Mouse (Mus musculus): Measurements from ENCODE around the gene Abcb6. TPM values are rescaled to one million over a fixed set of nuclear protein-coding genes. Genes with fewer than 3 reads are reported as not detected.
A peak's percentile ranks its signal among the peaks of the same experiment; 100 is the strongest.

Gene Abcb6
- total RNA-seq, 1 experiment: 41.0 TPM

GRCm38 (mm10) chr1:75187914-75188483, 7.8 kb upstream of the Abcb6 start:
- Histone ChIP-seq H3K4me3 (ENCODE audit: insufficient read depth in 1 of 2, low read depth in 1 of 2, low read length in 2 of 2, poor library complexity in 1 of 2, severe bottlenecking in 1 of 2) (no peak overlapping the region), H3K9me3 (ENCODE audit: control insufficient read depth, insufficient read depth, low read depth, low read length) (no peaks in the 10 kb centered on the region), H3K27ac (ENCODE audit: insufficient read depth, low read depth, low read length, poor library complexity, severe bottlenecking) (no peak overlapping the region), H3K4me1 (ENCODE audit: control insufficient read depth in 2 of 2, insufficient read depth in 2 of 2, low read length in 2 of 2, poor library complexity in 1 of 2) (peaks cover 2 to 3% of the 10 kb centered on the region in 2 experiments; a peak in 1 of 4 replicates), H3K36me3 (ENCODE audit: control insufficient read depth, insufficient read depth, low read length, poor library complexity, severe bottlenecking) (peaks cover 3% of the 10 kb centered on the region; the same call in 1 of the 2 replicates), H3K9ac (ENCODE audit: insufficient read depth, low read depth, low read length, poor library complexity, severe bottlenecking) (no peak overlapping the region)
- in situ Hi-C loops (cut with MboI; ENCODE audit: low sequenced_read_pairs in 2 of 2, unreplicated experiment in 2 of 2): no loop called here
- TF ChIP-seq ZC3H11A (IDR thresholded peaks at IDR 0.05; ENCODE audit: borderline replicate concordance, low read depth, low read length): no peak
- no peak for TF ChIP-seq ZNF384 (IDR thresholded peaks at IDR 0.05; ENCODE audit: low read depth, low read length)
- TF ChIP-seq MAFK (IDR thresholded peaks at IDR 0.05; ENCODE audit: insufficient read depth, low read depth, low read length): no peak
- no peak for TF ChIP-seq CHD2 (IDR thresholded peaks at IDR 0.05; ENCODE audit: low read depth, low read length)
- no peak for TF ChIP-seq HCFC1 (IDR thresholded peaks at IDR 0.05; ENCODE audit: borderline replicate concordance, insufficient read depth, low read length)
- DNase-seq (ENCODE audit: low read depth, low spot score): no peak

DNA sequence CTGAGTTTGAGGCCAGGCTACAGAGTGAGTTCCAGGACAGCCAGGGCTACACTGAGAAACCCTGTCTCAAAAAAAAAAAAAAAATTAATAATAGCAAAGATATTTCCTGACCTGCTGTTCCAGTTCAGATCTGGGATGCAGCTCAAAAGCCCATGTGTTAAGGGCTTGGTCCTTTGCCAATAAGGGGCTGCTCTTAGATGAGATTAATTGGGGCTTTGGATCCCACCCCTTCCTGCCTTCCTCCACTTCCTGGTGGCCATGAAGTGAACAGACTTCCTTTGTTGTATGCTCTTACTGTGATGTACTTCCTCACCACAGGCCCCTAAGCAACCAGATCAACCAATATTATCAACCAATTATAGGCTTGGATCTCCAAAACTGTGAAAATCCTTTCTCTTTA, 6.9 kb upstream of the Abcb6 start:
- Histone ChIP-seq H3K27ac (ENCODE audit: insufficient read depth, low read depth, low read length, poor library complexity, severe bottlenecking) (no peak overlapping the region), H3K36me3 (ENCODE audit: control insufficient read depth, insufficient read depth, low read length, poor library complexity, severe bottlenecking) (peaks cover 3% of the 10 kb centered on the region; the same call in 1 of the 2 replicates), H3K4me3 (ENCODE audit: insufficient read depth in 1 of 2, low read depth in 1 of 2, low read length in 2 of 2, poor library complexity in 1 of 2, severe bottlenecking in 1 of 2) (no peak overlapping the region), H3K4me1 (ENCODE audit: control insufficient read depth in 2 of 2, insufficient read depth in 2 of 2, low read length in 2 of 2, poor library complexity in 1 of 2) (0 out of 4 replicates have a peak, but pooled peaks cover 0 to 2% of the 10 kb centered on the region in 2 experiments), H3K9me3 (ENCODE audit: control insufficient read depth, insufficient read depth, low read depth, low read length) (no peaks in the 10 kb centered on the region), H3K9ac (ENCODE audit: insufficient read depth, low read depth, low read length, poor library complexity, severe bottlenecking) (no peak overlapping the region)
- in situ Hi-C loops (cut with MboI; ENCODE audit: low sequenced_read_pairs in 2 of 2, unreplicated experiment in 2 of 2): no loop called here
- no peak for DNase-seq (ENCODE audit: low read depth, low spot score)
- TF ChIP-seq CHD2 (IDR thresholded peaks at IDR 0.05; ENCODE audit: low read depth, low read length): no peak
- no peak for TF ChIP-seq ZC3H11A (IDR thresholded peaks at IDR 0.05; ENCODE audit: borderline replicate concordance, low read depth, low read length)
- TF ChIP-seq HCFC1 (IDR thresholded peaks at IDR 0.05; ENCODE audit: borderline replicate concordance, insufficient read depth, low read length): no peak
- no peak for TF ChIP-seq MAFK (IDR thresholded peaks at IDR 0.05; ENCODE audit: insufficient read depth, low read depth, low read length)

DNA sequence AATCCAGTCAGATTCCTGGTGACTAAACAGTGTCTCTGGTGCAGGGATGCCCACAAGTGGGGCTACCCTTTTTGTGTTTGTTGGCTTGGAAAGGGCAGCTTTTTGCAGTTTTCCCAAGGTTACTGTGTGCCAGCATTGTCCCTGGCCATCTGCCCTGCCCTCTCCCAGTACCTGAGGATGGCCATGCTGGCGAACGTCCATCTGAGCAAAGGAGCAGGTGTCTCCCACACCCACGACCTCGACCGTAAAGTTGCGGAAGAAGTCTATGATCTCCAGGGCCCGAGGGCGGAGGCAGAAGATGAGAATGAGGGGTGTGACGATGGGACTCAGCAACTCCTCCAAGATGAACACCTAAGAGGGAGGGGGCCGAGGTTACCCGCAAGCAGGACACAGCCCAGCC, 5.3 kb upstream of the Abcb6 start:
- in situ Hi-C loops (cut with MboI; ENCODE audit: low sequenced_read_pairs in 2 of 2, unreplicated experiment in 2 of 2): no loop called here
- no peaks in the 10 kb centered on the region for H3K9me3 ChIP-seq (ENCODE audit: control insufficient read depth, insufficient read depth, low read depth, low read length)
- H3K4me1 ChIP-seq (ENCODE audit: control insufficient read depth in 2 of 2, insufficient read depth in 2 of 2, low read length in 2 of 2, poor library complexity in 1 of 2): peaks cover 2 to 4% of the 10 kb centered on the region in 2 experiments; a peak in 2 of 4 replicates
- no peak overlapping the region for H3K27ac ChIP-seq (ENCODE audit: insufficient read depth, low read depth, low read length, poor library complexity, severe bottlenecking)
- H3K36me3 ChIP-seq (ENCODE audit: control insufficient read depth, insufficient read depth, low read length, poor library complexity, severe bottlenecking): peaks cover 3% of the 10 kb centered on the region; the same call in 1 of the 2 replicates
- no peak overlapping the region for H3K9ac ChIP-seq (ENCODE audit: insufficient read depth, low read depth, low read length, poor library complexity, severe bottlenecking)
- H3K4me3 ChIP-seq (ENCODE audit: insufficient read depth in 1 of 2, low read depth in 1 of 2, low read length in 2 of 2, poor library complexity in 1 of 2, severe bottlenecking in 1 of 2): peak overlapping the region in 1 of 2 experiments; percentile 6; a peak in 2 of 4 replicates
- no peak for TF ChIP-seq MAFK (IDR thresholded peaks at IDR 0.05; ENCODE audit: insufficient read depth, low read depth, low read length)
- TF ChIP-seq ZC3H11A (IDR thresholded peaks at IDR 0.05; ENCODE audit: borderline replicate concordance, low read depth, low read length): no peak
- TF ChIP-seq CHD2 (IDR thresholded peaks at IDR 0.05; ENCODE audit: low read depth, low read length): no peak
- no peak for TF ChIP-seq ZNF384 (IDR thresholded peaks at IDR 0.05; ENCODE audit: low read depth, low read length)
- no peak for TF ChIP-seq HCFC1 (IDR thresholded peaks at IDR 0.05; ENCODE audit: borderline replicate concordance, insufficient read depth, low read length)
- DNase-seq (ENCODE audit: low read depth, low spot score): no peak

- Histone ChIP-seq H3K9ac (ENCODE audit: insufficient read depth, low read depth, low read length, poor library complexity, severe bottlenecking) (no peak overlapping the region), H3K36me3 (ENCODE audit: control insufficient read depth, insufficient read depth, low read length, poor library complexity, severe bottlenecking) (peaks cover 3% of the 10 kb centered on the region; the same call in 1 of the 2 replicates)
Observed at GRCm38 (mm10) chr1:75182160-75182559, 2.0 kb upstream of the Abcb6 start.

More at GRCm38 (mm10) chr1:75182160-75182559, 2.0 kb upstream of the Abcb6 start:
- H3K27ac ChIP-seq (ENCODE audit: insufficient read depth, low read depth, low read length, poor library complexity, severe bottlenecking): no peak overlapping the region
- TF ChIP-seq HCFC1 (IDR thresholded peaks at IDR 0.05; ENCODE audit: borderline replicate concordance, insufficient read depth, low read length) (no peak), ZNF384 (IDR thresholded peaks at IDR 0.05; ENCODE audit: low read depth, low read length) (peak; percentile 95), MAFK (IDR thresholded peaks at IDR 0.05; ENCODE audit: insufficient read depth, low read depth, low read length) (no peak), ZC3H11A (IDR thresholded peaks at IDR 0.05; ENCODE audit: borderline replicate concordance, low read depth, low read length) (no peak), CHD2 (IDR thresholded peaks at IDR 0.05; ENCODE audit: low read depth, low read length) (no peak)
- in situ Hi-C loops (cut with MboI; ENCODE audit: low sequenced_read_pairs in 2 of 2, unreplicated experiment in 2 of 2): no loop called here
- peaks cover 4 to 5% of the 10 kb centered on the region in 2 experiments; a peak in 2 of 4 replicates for H3K4me1 ChIP-seq (ENCODE audit: control insufficient read depth in 2 of 2, insufficient read depth in 2 of 2, low read length in 2 of 2, poor library complexity in 1 of 2)
- no peaks in the 10 kb centered on the region for H3K9me3 ChIP-seq (ENCODE audit: control insufficient read depth, insufficient read depth, low read depth, low read length)
- H3K4me3 ChIP-seq (ENCODE audit: insufficient read depth in 1 of 2, low read depth in 1 of 2, low read length in 2 of 2, poor library complexity in 1 of 2, severe bottlenecking in 1 of 2): no peak overlapping the region
- no peak for DNase-seq (ENCODE audit: low read depth, low spot score)
